Mouse (Mus musculus) left cerebral cortex, adult 18-20 months (tissue): ENCODE results near the gene Adam17. TPM values are rescaled to one million over a fixed set of nuclear protein-coding genes. Genes with fewer than 3 reads are reported as not detected.

ENCODE experiments used
- total RNA-seq, 2 experiments: library from RNA; stranded (reverse); gene quantifications; 2 replicates each; pipeline ENCODE4 v1.2.3; 2021

Gene Adam17
- total RNA-seq, 2 experiments from 2014 or later: 14.1 to 15.4 TPM

Other genes with a start within 250 kb of the Adam17 start
- gene Cpsf3, start 88.2 kb downstream of the Adam17 start, total RNA-seq: 10 to 100 TPM; 44.4 to 48.8 TPM
- gene Itgb1bp1, start 87.3 kb downstream of the Adam17 start, total RNA-seq: 10 to 100 TPM; 41.1 to 43.1 TPM
- gene Iah1, start 57.2 kb downstream of the Adam17 start, total RNA-seq: 10 to 100 TPM; 12.3 to 13.0 TPM
- 100 to 1,000 TPM; 437 to 458 TPM for gene Ywhaq, start 44.0 kb upstream of the Adam17 start, total RNA-seq